Mouse (Mus musculus) lung, embryonic 14.5 days (tissue): ENCODE measurements at regions not wholly inside any gene's neighbourhood (a gene's known extent, or its start where the extent isn't known, plus 50 kb on each side); places are given as distances from the start of the nearest gene placed in this dataset.
A peak's percentile ranks its signal among the peaks of the same experiment; 100 is the strongest.

Source experiments
- ATAC-seq: fragments of 200-750 bp; cut with Nextera tagmentation; 2 replicates; pipeline ENCODE4 v1.8.0; 2017; ENCODE audit warnings: mild to moderate bottlenecking, moderate TSS enrichment, moderate library complexity; ENCODE audit not compliant: insufficient read depth
- DNase-seq: peaks from one replicate; pipeline ENCODE4 v3.0.0-alpha.2; 2015
- H3K27ac ChIP-seq: fragments of 300-500 bp; sonication (generic); 2 replicates; pipeline ENCODE4 v1.5.1; 2014; ENCODE audit warnings: low read depth, mild to moderate bottlenecking, moderate library complexity
- H3K27me3 ChIP-seq: fragments of 300-500 bp; sonication (generic); 2 replicates; pipeline ENCODE4 v1.6.1; 2014; ENCODE audit warnings: low read length, control low read depth; ENCODE audit not compliant: insufficient read depth
- H3K36me3 ChIP-seq: fragments of 300-500 bp; sonication (generic); 2 replicates; pipeline ENCODE4 v1.6.1; 2014; ENCODE audit warnings: control low read depth; ENCODE audit not compliant: insufficient read depth
- H3K4me1 ChIP-seq: fragments of 300-500 bp; sonication (generic); 2 replicates; pipeline ENCODE4 v1.6.1; 2014; ENCODE audit warnings: antibody characterized with exemption, control low read depth; ENCODE audit not compliant: insufficient read depth
- H3K4me2 ChIP-seq: fragments of 300-500 bp; sonication (generic); 2 replicates; pipeline ENCODE4 v1.6.1; 2014; ENCODE audit warnings: mild to moderate bottlenecking
- H3K4me3 ChIP-seq: fragments of 300-500 bp; sonication (generic); 2 replicates; pipeline ENCODE4 v1.5.1; 2014; ENCODE audit warnings: low read depth, low read length
- H3K9ac ChIP-seq: fragments of 300-500 bp; sonication (generic); 2 replicates; pipeline ENCODE4 v1.6.1; 2014
- H3K9me3 ChIP-seq: fragments of 300-500 bp; sonication (generic); 2 replicates; pipeline ENCODE4 v1.6.1; 2016; ENCODE audit warnings: low read depth, low read length, control low read depth
- CTCF ChIP-seq: IDR thresholded peaks from 2 replicates; pipeline ENCODE4 v1.5.1; 2016; ENCODE audit warnings: antibody characterized with exemption, low read depth
- WGBS: fragments of 180-500 bp; shearing (Covaris S2); extraction: QIAGEN DNeasy Blood & Tissue Kit; methylation state at CpG from one replicate; pipeline ENCODE4 v1.1.7; 2014; 5-methylcytosine and 5-hydroxymethylcytosine counted together

DNA sequence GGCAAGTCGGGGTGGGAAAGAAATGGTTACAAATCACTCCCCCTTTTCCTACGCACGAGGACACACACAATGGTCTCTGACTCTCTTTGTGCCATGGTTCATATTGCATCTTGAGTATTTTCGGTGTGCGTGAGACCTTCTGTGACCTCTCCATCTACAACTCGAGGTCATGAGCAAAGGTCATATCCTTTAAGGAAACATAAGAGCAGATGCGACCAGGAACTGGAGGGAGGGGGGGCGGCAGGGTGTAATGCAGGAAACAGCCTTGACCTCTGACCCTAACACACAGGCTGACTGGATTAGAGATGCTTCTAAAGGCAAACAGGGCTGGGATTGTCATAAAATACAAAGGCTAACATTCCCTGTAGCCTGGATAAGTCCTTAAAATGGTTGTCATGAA lies 450.7 kb upstream of the Gm10131 start:
- ATAC-seq: no peak
- Histone ChIP-seq H3K27ac (no peak overlapping the region), H3K4me3 (no peak overlapping the region), H3K4me2 (no peak overlapping the region), H3K36me3 (no peaks in the 10 kb centered on the region), H3K27me3 (no peaks in the 10 kb centered on the region), H3K4me1 (no peaks in the 10 kb centered on the region), H3K9ac (no peak overlapping the region), H3K9me3 (no peaks in the 10 kb centered on the region)
- TF ChIP-seq CTCF: no peak
- whole genome bisulfite sequencing: 40% methylated on average over 8 of the region's 8 CpGs
- peak; percentile 15 for DNase-seq

DNA sequence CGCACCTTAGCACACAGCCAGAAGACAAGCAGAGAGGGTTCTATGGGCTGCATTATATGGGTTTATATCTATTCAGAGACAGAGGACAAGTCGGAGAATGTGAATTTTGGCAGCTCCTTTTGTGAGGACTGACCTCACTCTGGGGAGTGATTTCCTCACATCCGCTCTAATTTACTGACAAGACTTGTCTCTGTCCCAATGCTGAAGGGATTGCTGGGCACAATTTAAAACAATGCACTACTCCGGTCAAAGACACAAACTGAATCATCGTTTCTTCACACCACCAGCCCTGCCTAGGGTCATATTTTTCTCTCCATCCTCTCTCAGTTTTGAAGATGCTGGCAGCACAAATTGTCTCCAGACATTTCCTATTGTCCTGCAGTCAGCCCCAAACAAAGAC lies 438.2 kb upstream of the Gm10131 start:
- Histone ChIP-seq H3K27me3 (no peaks in the 10 kb centered on the region), H3K36me3 (no peaks in the 10 kb centered on the region), H3K9me3 (no peaks in the 10 kb centered on the region), H3K27ac (no peak overlapping the region), H3K9ac (no peak overlapping the region), H3K4me2 (no peak overlapping the region), H3K4me1 (no peaks in the 10 kb centered on the region), H3K4me3 (no peak overlapping the region)
- no peak for ATAC-seq
- no peak for TF ChIP-seq CTCF
- WGBS: 61% methylated on average over 5 of the region's 5 CpGs
- DNase-seq: peak; percentile 21

DNA sequence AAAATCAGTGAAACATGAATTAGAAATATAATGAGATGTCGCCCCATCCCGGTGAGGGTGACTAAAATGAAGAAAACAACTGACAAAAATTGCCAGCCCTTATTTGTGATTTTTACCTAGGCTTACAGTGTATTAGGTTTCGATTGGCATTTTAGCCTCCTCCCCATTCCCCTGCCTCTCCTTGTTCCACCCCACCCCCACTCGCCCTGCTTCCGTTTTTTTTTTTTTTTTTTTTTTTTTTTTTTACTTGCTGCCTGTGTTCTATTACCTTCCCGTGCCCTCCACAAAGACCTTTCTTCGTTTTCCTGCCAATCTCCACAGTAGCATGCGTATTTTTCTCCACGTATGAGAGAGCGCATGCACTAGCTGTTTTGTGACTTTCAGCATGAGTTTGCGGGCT lies 435.3 kb upstream of the Gm10131 start:
- H3K9me3 ChIP-seq: no peaks in the 10 kb centered on the region
- no peaks in the 10 kb centered on the region for H3K4me1 ChIP-seq
- H3K36me3 ChIP-seq: no peaks in the 10 kb centered on the region
- H3K27ac ChIP-seq: no peak overlapping the region
- H3K27me3 ChIP-seq: no peaks in the 10 kb centered on the region
- no peak for DNase-seq
- no peak for ATAC-seq
- WGBS: 22% methylated on average over 11 of the region's 11 CpGs
- H3K4me3 ChIP-seq: no peak overlapping the region; the same call in 1 of the 2 replicates
- peak overlapping the region; percentile 48 for H3K4me2 ChIP-seq
- peak overlapping the region; percentile 29; the same call in 1 of the 2 replicates for H3K9ac ChIP-seq
- no peak for TF ChIP-seq CTCF

DNA sequence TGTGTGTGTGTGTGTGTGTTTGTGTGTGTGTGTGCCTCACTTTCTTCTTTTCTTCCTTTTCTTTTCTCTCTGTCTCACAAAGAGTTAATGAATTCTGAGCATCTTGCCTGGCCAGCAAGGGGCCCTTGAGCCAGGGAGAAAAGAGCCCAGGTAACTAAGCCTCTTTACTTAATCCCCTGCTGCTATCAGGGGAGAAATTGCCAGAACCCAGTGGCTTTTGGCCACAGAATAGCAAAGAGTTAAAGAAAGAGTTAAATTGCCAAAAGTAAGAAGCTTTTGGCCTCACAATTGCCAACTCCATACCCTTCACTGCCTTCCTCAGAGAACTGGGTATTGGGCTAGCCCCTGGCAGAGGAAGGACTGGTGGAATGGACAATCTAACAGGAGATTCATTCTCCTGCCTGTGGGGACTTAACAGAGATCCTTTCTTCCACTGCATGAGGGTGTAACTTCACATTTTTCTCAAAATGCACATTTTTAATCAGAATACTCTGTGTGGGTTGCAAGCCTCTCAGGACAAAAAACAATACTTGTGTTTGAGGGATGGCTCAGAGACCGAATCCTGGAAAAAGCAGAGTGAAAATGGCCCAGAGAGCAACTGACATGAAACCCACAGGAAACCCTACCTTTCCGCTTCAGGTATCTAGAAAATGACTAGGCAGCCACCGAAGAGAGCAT lies 431.0 kb upstream of the Gm10131 start:
- H3K4me2 ChIP-seq: no peak overlapping the region
- WGBS: 79% methylated on average over 3 of the region's 3 CpGs
- DNase-seq (no peak), ATAC-seq (no peak)
- no peaks in the 10 kb centered on the region for H3K27me3 ChIP-seq
- TF ChIP-seq CTCF: no peak
- no peak overlapping the region for H3K27ac ChIP-seq
- no peak overlapping the region for H3K9ac ChIP-seq
- no peak overlapping the region for H3K4me3 ChIP-seq
- no peaks in the 10 kb centered on the region for H3K9me3 ChIP-seq
- no peaks in the 10 kb centered on the region for H3K36me3 ChIP-seq
- H3K4me1 ChIP-seq: no peaks in the 10 kb centered on the region

DNA sequence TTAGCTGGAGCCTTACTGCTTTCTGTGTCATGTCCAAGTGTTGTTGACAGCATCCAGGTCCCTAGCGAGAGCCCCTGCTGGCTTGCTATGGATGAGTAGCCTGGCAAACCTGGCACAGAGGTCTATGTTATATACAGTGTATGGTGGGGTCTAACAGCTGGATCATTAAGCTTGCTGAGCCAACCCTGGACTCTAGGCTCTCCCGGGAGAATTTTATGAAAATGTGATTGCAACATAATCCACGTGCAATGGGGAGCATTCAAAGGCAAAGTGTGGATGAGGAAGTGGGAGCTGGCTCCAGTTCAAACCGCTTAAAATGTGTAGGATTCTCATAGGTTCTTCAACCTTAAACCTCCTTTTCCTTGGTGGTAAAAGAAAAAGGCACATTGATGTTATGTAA lies 427.7 kb upstream of the Gm10131 start:
- peak; percentile 65; the same call in 1 of the 2 replicates for ATAC-seq
- WGBS: 36% methylated on average over 4 of the region's 4 CpGs
- Histone ChIP-seq H3K9ac (no peak overlapping the region), H3K4me3 (no peak overlapping the region), H3K27ac (no peak overlapping the region), H3K4me1 (no peaks in the 10 kb centered on the region), H3K27me3 (no peaks in the 10 kb centered on the region), H3K9me3 (no peaks in the 10 kb centered on the region), H3K4me2 (no peak overlapping the region), H3K36me3 (no peaks in the 10 kb centered on the region)
- DNase-seq: peak; percentile 56
- TF ChIP-seq CTCF: no peak

DNA sequence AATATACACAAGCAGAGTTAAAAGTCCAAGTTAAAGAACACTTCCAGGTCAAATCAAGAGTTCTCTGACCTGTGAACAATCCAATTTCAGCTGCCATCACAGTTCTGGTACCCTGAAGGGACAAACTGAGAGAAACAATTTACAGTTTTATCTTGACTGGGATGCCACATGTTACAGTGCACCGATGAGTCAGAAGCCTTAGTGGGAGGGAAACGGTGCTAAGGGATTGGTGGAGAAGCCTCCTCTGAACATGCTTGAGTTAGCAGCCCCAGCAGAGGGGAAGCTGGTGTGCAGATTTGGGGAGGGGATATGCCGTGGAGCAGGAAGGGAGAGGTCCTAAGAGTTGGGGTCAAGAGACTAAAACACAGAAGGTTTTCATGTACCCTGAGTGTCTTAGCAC lies 423.9 kb upstream of the Gm10131 start:
- Histone ChIP-seq H3K36me3 (no peaks in the 10 kb centered on the region), H3K27ac (no peak overlapping the region), H3K4me1 (no peaks in the 10 kb centered on the region), H3K9ac (no peak overlapping the region), H3K4me3 (no peak overlapping the region), H3K9me3 (no peaks in the 10 kb centered on the region), H3K27me3 (no peaks in the 10 kb centered on the region), H3K4me2 (no peak overlapping the region)
- no peak for TF ChIP-seq CTCF
- DNase-seq (no peak), ATAC-seq (no peak)
- WGBS: 65% methylated on average over 3 of the region's 3 CpGs

DNA sequence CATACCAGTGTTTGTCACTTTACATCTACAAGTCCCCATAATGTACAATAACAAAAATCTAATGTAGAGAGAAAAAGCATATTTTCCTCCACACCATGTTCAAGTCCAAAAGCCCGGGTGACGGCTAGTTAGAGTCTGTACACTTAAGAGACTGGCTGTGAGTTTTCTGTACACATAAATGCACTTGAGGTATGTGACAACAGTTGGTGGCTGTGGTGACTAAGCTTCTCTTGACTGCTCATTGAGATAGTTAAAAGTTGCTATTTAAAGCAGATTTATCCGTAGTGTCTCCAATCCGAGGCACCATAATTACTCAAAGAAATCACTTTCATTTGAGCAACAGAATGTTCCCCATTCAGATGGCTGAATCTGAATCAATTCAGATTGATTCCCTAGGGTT lies 421.9 kb upstream of the Gm10131 start:
- ATAC-seq (no peak), DNase-seq (no peak)
- H3K4me1 ChIP-seq: no peaks in the 10 kb centered on the region
- H3K27ac ChIP-seq: no peak overlapping the region; the same call in 1 of the 2 replicates
- no peaks in the 10 kb centered on the region for H3K27me3 ChIP-seq
- WGBS: 59% methylated on average over 4 of the region's 4 CpGs
- no peak overlapping the region for H3K9ac ChIP-seq
- H3K36me3 ChIP-seq: no peaks in the 10 kb centered on the region
- H3K4me2 ChIP-seq: no peak overlapping the region
- H3K9me3 ChIP-seq: no peaks in the 10 kb centered on the region
- no peak for TF ChIP-seq CTCF
- no peak overlapping the region for H3K4me3 ChIP-seq
